Mouse (Mus musculus) layer of hippocampus, adult 2 months (tissue): ENCODE results near the gene Il9r. TPM values are rescaled to one million over a fixed set of nuclear protein-coding genes. Genes with fewer than 3 reads are reported as not detected.
A peak's percentile ranks its signal among the peaks of the same experiment; 100 is the strongest.

ENCODE experiments used
- DNase-seq, 2 experiments: peaks; one replicate each; pipeline ENCODE4 v3.0.0; 2022; ENCODE audit warnings: low spot score in 2 of 2
- H3K27ac ChIP-seq: fragments of 200-600 bp; 2 replicates; pipeline ENCODE4 v1.8.1; 2022
- H3K4me3 ChIP-seq: fragments of 200-600 bp; 2 replicates; pipeline ENCODE4 v1.8.1; 2022; ENCODE audit warnings: mild to moderate bottlenecking
- CTCF ChIP-seq: fragments of 200-600 bp; conservative IDR thresholded peaks from 2 replicates; pipeline ENCODE4 v1.8.1; 2022; ENCODE audit warnings: antibody characterized with exemption, mild to moderate bottlenecking, moderate library complexity
- total RNA-seq, 2 experiments: library from RNA; stranded (reverse); gene quantifications; 2 replicates each; pipeline ENCODE4 v1.2.3; 2021

Gene Il9r
- total RNA-seq, 2 experiments from 2014 or later = not detected

GRCm38 (mm10) chr11:32235646-32236045 is 35.6 kb upstream of the Il9r start:
- H3K4me3 ChIP-seq = no peak overlapping the region
- peak overlapping the region; percentile 82 for H3K27ac ChIP-seq
- DNase-seq = peak; percentile 71 to 85
- TF ChIP-seq CTCF = no peak

- no peak for DNase-seq
- Histone ChIP-seq H3K27ac (peak overlapping the region; percentile 82), H3K4me3 (no peak overlapping the region)
- no peak for TF ChIP-seq CTCF
These were observed 34.9 kb upstream of the Il9r start for GRCm38 (mm10) chr11:32234816-32235485.

DNA sequence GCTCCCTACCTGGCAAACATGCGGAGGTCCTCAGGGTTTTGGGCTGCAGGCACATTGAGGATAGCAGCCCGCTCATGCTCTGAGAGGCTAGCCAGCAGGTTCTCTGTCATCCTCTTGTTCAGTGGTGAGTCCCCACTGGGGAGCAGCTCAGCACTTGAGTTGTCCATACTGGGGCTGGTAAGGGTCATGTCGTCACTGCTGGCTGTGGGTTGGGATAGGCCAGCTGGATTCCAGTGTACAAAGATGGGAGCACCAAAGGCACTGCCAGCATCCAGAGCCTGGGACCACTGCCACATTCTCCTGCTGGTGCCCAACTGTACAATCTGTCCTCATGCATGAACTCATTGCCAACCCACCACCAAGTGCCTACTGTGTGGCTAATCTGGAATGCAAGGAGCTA is 33.8 kb upstream of the Il9r start:
- TF ChIP-seq CTCF = no peak
- DNase-seq = no peak
- no peak overlapping the region for H3K4me3 ChIP-seq
- H3K27ac ChIP-seq = peak overlapping the region; percentile 82; the same call in 1 of the 2 replicates

GRCm38 (mm10) chr11:32232848-32233247 is 32.8 kb upstream of the Il9r start:
- Histone ChIP-seq H3K4me3 (no peak overlapping the region), H3K27ac (peak overlapping the region; percentile 28; the same call in 1 of the 2 replicates)
- TF ChIP-seq CTCF = no peak
- DNase-seq = no peak

GRCm38 (mm10) chr11:32231125-32231524 is 31.0 kb upstream of the Il9r start:
- DNase-seq = no peak
- TF ChIP-seq CTCF = no peak

GRCm38 (mm10) chr11:32230220-32230619 is 30.1 kb upstream of the Il9r start:
- peak; percentile 70 for TF ChIP-seq CTCF
- no peak for DNase-seq
- no peak overlapping the region for H3K4me3 ChIP-seq
- H3K27ac ChIP-seq = peak overlapping the region; percentile 72

More at GRCm38 (mm10) chr11:32231125-32231524, 31.0 kb upstream of the Il9r start:
- H3K27ac ChIP-seq = peak overlapping the region; percentile 72
- no peak overlapping the region for H3K4me3 ChIP-seq

DNA sequence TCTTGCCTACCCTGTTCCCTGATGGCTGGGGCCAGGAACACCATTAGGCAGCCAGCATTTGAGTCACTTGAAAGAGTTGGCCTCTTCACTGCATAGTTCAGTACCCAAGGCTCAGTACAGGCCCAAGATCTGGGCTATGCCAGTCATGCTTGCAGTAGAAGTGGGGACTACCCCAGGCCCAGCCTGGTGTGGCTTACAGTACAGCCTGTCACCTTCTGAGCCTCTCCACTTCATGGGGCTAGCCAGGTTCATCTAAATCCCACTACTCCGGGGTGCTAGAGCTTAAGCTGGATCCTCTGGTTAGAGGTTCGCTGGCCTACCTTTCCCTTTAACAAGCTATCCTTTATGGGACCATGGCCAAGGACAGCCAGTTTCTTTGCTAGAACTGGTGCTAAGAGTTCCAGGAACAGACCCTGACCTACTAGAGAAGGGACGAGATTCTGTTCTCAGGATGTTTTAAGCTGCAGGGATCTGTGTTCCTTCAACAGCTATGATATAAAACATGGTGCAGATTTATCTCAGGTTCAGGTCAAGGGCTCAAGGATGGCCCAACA is 28.3 kb upstream of the Il9r start:
- Histone ChIP-seq H3K27ac (0 out of 2 replicates have a peak overlapping the region, but pooled peaks have one; percentile 18), H3K4me3 (no peak overlapping the region)
- DNase-seq = no peak
- TF ChIP-seq CTCF = no peak

DNA sequence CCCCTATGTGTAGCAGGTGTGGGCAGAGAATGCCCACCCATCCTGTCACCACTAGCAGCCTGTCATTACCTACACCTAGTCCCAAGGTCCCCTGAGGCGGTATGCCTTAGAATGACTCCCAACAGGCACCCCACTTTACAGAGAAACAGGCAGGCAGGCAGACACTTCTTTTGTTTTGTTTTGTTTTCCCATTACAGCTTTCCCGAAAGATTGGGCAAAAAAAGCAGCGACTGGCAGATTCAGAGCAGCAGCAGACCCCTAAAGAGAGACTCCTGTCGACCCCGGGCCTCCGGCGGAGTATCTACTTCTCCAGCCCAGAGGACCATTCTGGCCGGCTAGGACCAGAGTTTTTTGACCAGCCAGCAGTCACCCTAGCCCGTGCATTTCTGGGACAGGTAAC is 27.5 kb upstream of the Il9r start:
- DNase-seq = no peak
- TF ChIP-seq CTCF = no peak
- peak overlapping the region; percentile 96 for H3K27ac ChIP-seq
- H3K4me3 ChIP-seq = no peak overlapping the region

GRCm38 (mm10) chr11:32227041-32227440 is 27.0 kb upstream of the Il9r start:
- Histone ChIP-seq H3K4me3 (peak overlapping the region; percentile 69), H3K27ac (peak overlapping the region; percentile 96)
- DNase-seq = no peak
- no peak for TF ChIP-seq CTCF

DNA sequence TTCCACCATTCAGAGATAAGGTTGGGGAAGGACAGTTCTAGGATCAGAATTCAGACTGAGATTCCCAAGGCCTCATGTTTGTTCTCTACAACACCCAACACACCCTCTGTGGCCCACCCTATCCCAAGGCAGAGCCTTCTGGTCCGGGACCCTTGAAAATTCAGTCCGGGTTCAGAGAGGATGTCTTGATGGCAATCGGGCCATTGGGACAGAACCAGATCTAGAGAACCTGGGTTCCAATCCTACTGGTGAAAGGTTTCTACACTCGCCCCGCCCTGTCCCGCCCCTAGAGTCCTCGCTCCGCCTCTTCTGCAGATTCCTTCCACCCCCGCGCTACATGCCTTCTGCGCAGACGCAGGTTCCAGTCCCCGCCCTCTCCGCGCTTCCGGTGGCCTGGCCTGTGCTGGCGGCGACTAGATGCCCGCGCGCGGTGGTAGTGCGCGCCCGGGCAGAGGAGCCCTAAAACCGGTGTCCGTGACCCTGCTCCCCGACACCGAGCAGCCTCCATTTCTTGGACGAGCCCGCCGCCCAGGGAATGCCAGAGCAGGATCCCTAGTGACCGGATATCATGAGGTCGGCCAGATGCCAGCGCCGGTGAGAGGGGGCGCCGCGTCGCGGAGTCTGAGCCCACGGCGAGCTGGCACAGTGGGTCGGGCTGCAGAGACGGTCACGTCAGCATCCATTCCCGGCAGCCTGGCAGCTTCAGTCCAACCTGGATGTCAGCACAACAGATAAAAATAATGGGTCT is 26.2 kb upstream of the Il9r start, which contains the start of gene Mpg:
Mpg (plus strand) TSS at position 382 of the 748 bp plus-strand sequence.
- peak; percentile 64 for TF ChIP-seq CTCF
- Histone ChIP-seq H3K27ac (peak within 1 kb of the TSS; percentile 96), H3K4me3 (peak within 1 kb of the TSS; percentile 69)
- peak; percentile 89 to 90 for DNase-seq

DNA sequence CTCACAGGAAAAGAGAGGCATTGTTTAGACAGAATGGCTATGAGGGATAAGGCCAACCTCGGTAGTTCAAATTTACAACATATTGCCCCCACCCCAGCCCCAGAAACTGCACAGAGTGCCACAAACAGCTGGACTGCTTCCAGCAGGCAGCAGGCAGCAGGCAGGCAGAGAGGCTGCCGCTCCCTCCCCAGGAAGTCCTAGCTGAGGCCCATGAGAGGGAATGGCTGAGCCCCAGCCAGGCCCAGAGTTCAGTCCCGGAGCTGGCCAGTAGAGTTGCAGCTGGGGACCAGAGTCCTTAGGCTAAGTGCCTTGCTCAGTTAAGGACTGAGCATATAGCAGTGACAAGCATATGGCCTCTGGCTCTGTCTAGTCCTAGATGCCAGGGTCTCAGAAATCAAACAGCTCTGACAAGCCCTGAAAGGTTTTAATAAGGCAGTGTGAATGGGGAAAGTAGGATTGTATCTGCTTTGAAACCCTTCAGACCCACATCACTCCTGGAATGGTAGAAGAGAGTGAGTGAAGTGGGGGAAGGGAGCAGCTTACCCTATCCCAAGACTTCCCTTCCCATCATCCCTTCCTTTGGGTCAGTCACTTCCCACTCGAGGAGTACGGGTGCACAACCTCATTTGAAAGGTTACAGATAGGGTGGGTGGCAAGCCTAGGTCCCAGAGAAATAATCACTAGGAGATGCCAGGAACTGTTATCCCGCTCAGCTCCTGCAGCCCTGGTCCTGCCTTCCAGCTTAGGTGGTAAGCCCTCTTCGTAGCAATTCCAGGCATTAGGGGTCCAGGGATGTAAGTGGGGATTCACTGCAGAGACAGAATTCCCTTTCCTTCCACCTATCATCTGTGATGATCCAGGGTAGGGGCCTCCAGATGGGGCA is 25.4 kb upstream of the Il9r start:
- TF ChIP-seq CTCF = no peak
- Histone ChIP-seq H3K4me3 (no peak overlapping the region), H3K27ac (peak overlapping the region; percentile 96)
- no peak for DNase-seq

- Histone ChIP-seq H3K4me3 (no peak overlapping the region), H3K27ac (peak overlapping the region; percentile 96)
- DNase-seq = no peak
- TF ChIP-seq CTCF = no peak
These were observed 24.5 kb upstream of the Il9r start for GRCm38 (mm10) chr11:32224468-32225139.
